Mouse (Mus musculus) hindbrain, postnatal 0 days (tissue): ENCODE measurements around the gene AC134908.4. TPM values are rescaled to one million over a fixed set of nuclear protein-coding genes. Genes with fewer than 3 reads are reported as not detected.
"Not testable (repeated sequence)": the region's sequence is repeated elsewhere in the genome, so short reads cannot be mapped to it uniquely, and the experiment has no call there.

Source experiments
- ATAC-seq: fragments of 200-750 bp; cut with Nextera tagmentation; 2 replicates; pipeline ENCODE4 v1.8.0; 2017; ENCODE audit warnings: mild to moderate bottlenecking, moderate TSS enrichment, moderate library complexity
- DNase-seq: peaks from one replicate; pipeline ENCODE4 v3.0.0-alpha.2; 2015; ENCODE audit warnings: low spot score
- H3K27ac ChIP-seq: fragments of 300-500 bp; sonication (generic); 2 replicates; pipeline ENCODE4 v1.5.1; 2014; ENCODE audit warnings: mild to moderate bottlenecking
- H3K27me3 ChIP-seq: fragments of 300-500 bp; sonication (generic); 2 replicates; pipeline ENCODE4 v1.6.1; 2014; ENCODE audit warnings: low read length, mixed read lengths; ENCODE audit not compliant: insufficient read depth
- H3K36me3 ChIP-seq: fragments of 300-500 bp; sonication (generic); 2 replicates; pipeline ENCODE4 v1.6.1; 2014; ENCODE audit warnings: low read length, mixed read lengths; ENCODE audit not compliant: insufficient read depth
- H3K4me1 ChIP-seq: fragments of 300-500 bp; sonication (generic); 2 replicates; pipeline ENCODE4 v1.6.1; 2014; ENCODE audit warnings: antibody characterized with exemption, low read length, mixed read lengths; ENCODE audit not compliant: insufficient read depth
- H3K4me2 ChIP-seq: fragments of 300-500 bp; sonication (generic); 2 replicates; pipeline ENCODE4 v1.6.1; 2014; ENCODE audit warnings: low read depth, mild to moderate bottlenecking, low read length, moderate library complexity, mixed read lengths
- H3K4me3 ChIP-seq: fragments of 300-500 bp; sonication (generic); 2 replicates; pipeline ENCODE4 v1.5.1; 2014; ENCODE audit warnings: low read length
- H3K9ac ChIP-seq: fragments of 300-500 bp; sonication (generic); replicated peaks from 2 replicates; pipeline ENCODE4 v1.6.1; 2014; ENCODE audit warnings: mild to moderate bottlenecking, low read length, moderate library complexity, mixed read lengths
- H3K9me3 ChIP-seq: fragments of 300-500 bp; sonication (generic); 2 replicates; pipeline ENCODE4 v1.6.1; 2016; ENCODE audit warnings: low read length, mixed read lengths
- CTCF ChIP-seq: IDR thresholded peaks from 2 replicates; pipeline ENCODE4 v1.5.1; 2016; ENCODE audit warnings: antibody characterized with exemption, control low read depth, low read depth
- WGBS: fragments of 180-500 bp; shearing (Covaris S2); extraction: QIAGEN DNeasy Blood & Tissue Kit; methylation state at CpG from one replicate; pipeline ENCODE4 v1.1.7; 2014; 5-methylcytosine and 5-hydroxymethylcytosine counted together
- polyA plus RNA-seq: library from polyadenylated mRNA; unstranded; fragments of >200 nt; fragmentation: Nextera tagmentation; extraction: Ambion mirVana; gene quantifications from 2 replicates; pipeline ENCODE4 v1.2.1, GENCODE M21; 2015
- total RNA-seq: library from RNA; depleted of rRNA; stranded (reverse); fragments of >200 nt; gene quantifications from 2 replicates; pipeline ENCODE4 v1.2.3, GENCODE M21; 2014

AC134908.4 gene
- total and polyA plus RNA-seq, 2 experiments from 2014 or later = 0.31 to 3.9 TPM

DNA sequence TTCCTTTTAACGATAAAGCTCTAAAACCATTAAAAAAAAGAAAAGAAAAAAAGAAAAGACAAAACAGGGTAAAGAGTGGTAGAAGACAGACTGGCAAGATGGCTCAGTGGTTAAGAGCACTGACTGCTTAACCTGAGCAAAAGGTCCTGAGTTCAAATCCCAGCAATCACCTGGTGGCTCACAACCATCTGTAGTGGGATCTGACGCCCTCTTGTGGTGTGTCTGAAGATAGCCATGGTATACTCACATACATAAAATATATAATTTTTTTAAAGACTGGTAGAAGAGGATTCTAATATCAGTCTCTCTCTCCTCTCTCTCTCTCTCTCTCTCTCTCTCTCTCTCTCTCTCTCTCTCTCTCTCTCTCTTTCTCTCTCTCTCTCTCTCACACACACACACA lies 12.0 kb upstream of the AC134908.4 start:
- 36% methylated on average over 2 of the region's 2 CpGs for WGBS
- peaks cover 20% of the 10 kb centered on the region for H3K4me1 ChIP-seq
- not testable (repeated sequence) for H3K36me3 ChIP-seq

DNA sequence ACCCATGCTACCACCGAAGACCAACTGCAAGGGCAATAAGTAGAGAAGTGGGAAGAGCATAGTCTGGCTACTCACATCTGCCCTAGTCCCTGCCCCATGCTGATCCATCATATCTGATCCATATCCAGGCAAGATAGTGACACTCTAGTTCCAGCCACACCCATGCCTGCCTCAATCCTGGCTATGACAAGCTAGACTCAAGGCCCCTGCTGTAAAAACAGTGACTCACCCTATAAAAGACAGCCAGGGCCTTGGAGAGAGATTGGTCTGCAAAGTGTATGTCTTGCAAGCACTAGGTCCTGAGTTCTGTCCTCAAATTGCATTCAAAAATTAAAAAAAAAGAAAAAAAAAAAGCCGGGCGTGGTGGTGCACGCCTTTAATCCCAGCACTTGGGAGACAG lies 11.0 kb upstream of the AC134908.4 start:
- no peaks in the 10 kb centered on the region for H3K27me3 ChIP-seq
- no peak for TF ChIP-seq CTCF
- no peak overlapping the region for H3K4me2 ChIP-seq
- H3K9me3 ChIP-seq = no peaks in the 10 kb centered on the region
- no peak overlapping the region for H3K27ac ChIP-seq
- no peak for DNase-seq
- no peak overlapping the region for H3K9ac ChIP-seq
- WGBS = 95% methylated on average over 4 of the region's 4 CpGs
- no peaks in the 10 kb centered on the region for H3K36me3 ChIP-seq
- no peak for ATAC-seq
- no peak overlapping the region for H3K4me3 ChIP-seq
- H3K4me1 ChIP-seq = peaks cover 24% of the 10 kb centered on the region

More for the DNA sequence above, 12.0 kb upstream of the AC134908.4 start:
- not testable (repeated sequence) for H3K9me3 ChIP-seq, H3K4me2 ChIP-seq, DNase-seq, H3K27ac ChIP-seq, ATAC-seq, H3K9ac ChIP-seq, H3K4me3 ChIP-seq, H3K27me3 ChIP-seq
- peak; percentile 42 for TF ChIP-seq CTCF

DNA sequence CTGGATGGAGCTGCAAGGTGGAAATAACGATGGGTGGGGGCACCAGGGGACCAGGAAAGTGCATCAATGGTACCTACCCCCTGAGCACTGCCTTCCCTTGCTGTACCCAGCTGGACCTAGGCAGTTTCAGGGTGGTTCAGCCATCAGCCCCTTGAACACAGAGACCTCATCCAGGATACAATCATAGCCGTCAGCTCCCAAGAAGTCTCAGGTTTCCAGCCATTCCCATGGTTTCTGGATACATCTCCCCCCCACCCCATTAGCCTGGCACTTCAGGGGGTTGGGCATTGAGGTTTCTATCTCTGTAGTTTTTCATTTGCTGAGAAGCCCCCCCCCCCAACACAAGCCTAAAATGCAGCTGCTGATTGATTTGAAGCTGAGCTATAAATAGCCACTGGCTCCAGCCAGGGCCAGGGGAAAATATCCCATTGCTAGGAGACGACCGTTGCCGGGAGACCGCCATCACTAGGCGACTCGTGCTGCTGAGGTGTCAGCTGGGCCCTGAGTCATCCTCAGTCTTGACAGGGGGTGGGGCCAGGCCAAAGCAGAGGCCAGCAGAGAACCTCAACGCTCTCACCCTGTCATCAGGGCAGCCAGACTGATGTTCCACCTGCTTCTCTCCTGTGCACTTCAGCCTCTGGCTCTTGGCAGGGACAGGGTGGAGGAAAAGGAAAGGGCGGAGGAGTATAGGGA lies 7.5 kb upstream of the AC134908.4 start:
- 6% methylated on average over 10 of the region's 10 CpGs for WGBS
- no peak overlapping the region for H3K4me3 ChIP-seq
- no peak for TF ChIP-seq CTCF
- H3K4me2 ChIP-seq = peak overlapping the region; percentile 32
- H3K4me1 ChIP-seq = 0 out of 2 replicates have a peak, but pooled peaks cover 9% of the 10 kb centered on the region
- no peaks in the 10 kb centered on the region for H3K9me3 ChIP-seq
- no peak overlapping the region for H3K9ac ChIP-seq
- no peaks in the 10 kb centered on the region for H3K36me3 ChIP-seq
- DNase-seq = peak; percentile 92
- H3K27ac ChIP-seq = peak overlapping the region; percentile 77
- ATAC-seq = peak; percentile 94
- no peaks in the 10 kb centered on the region for H3K27me3 ChIP-seq

DNA sequence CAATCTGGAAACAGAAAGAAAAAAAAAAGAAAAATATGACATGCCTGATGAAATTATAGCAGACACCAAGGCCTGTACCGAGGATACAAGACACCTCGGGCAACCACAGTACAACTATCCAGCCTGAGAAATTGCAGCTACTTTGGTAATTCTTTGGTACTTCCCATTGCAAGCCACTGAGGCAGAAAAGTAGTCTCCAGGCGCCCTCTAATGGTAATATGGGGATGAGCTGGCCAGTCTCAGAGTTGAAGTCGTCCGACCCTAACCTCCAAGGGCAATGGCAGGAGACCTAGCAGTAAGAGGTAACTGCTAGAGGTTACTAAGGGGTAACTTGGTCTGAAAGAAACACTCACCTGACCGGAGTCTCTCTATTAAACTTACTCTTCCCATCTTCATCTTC lies 5.6 kb upstream of the AC134908.4 start:
- WGBS = 6% methylated on average over 6 of the region's 6 CpGs
- Histone ChIP-seq H3K4me3 (no peak overlapping the region), H3K27ac (no peak overlapping the region), H3K9me3 (no peaks in the 10 kb centered on the region), H3K4me2 (no peak overlapping the region), H3K9ac (no peak overlapping the region), H3K36me3 (no peaks in the 10 kb centered on the region), H3K27me3 (no peaks in the 10 kb centered on the region), H3K4me1 (peaks cover 20% of the 10 kb centered on the region; the same call in 1 of the 2 replicates)
- ATAC-seq (peak; percentile 38), DNase-seq (peak; percentile 86)
- peak; percentile 86 for TF ChIP-seq CTCF

DNA sequence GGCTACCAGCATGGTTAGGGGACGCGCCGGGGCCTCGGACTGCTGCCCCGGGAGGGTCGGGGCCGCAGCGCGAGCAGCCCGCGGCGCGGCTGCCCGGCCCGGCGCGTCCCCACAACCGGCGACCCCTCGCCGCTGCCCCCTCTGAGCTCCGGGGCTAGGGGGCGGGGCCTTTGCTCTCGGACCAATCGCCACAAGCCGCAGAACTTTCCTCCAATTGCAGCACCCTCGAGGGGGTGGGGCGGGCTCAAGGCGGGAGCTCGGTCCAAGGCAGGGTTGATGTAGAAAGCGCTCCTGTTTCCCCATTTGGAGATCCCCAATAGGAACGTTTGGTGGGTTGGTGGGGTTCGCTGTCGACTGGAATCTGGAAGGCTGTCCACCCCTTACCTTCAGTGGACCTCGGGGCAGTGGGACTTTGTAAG lies 1.5 kb upstream of the AC134908.4 start, which contains the start of gene Metrn:
Gene Metrn (minus strand): TSS at position 186 of the 419 bp plus-strand sequence.
- no peaks in the 10 kb centered on the region for H3K9me3 ChIP-seq
- WGBS = 1% methylated on average over 35 of the region's 35 CpGs
- DNase-seq (peak; percentile 88), ATAC-seq (peak; percentile 75)
- no peak for TF ChIP-seq CTCF
- H3K36me3 ChIP-seq = no peaks in the 10 kb centered on the region
- peak within 1 kb of the TSS; percentile 58 for H3K4me3 ChIP-seq
- H3K4me1 ChIP-seq = peaks cover 19% of the 10 kb centered on the region; the same call in 1 of the 2 replicates
- peak within 1 kb of the TSS; percentile 75 for H3K4me2 ChIP-seq
- H3K27ac ChIP-seq = peak within 1 kb of the TSS; percentile 79
- H3K9ac ChIP-seq = peak within 1 kb of the TSS; percentile 60
- H3K27me3 ChIP-seq = no peaks in the 10 kb centered on the region

DNA sequence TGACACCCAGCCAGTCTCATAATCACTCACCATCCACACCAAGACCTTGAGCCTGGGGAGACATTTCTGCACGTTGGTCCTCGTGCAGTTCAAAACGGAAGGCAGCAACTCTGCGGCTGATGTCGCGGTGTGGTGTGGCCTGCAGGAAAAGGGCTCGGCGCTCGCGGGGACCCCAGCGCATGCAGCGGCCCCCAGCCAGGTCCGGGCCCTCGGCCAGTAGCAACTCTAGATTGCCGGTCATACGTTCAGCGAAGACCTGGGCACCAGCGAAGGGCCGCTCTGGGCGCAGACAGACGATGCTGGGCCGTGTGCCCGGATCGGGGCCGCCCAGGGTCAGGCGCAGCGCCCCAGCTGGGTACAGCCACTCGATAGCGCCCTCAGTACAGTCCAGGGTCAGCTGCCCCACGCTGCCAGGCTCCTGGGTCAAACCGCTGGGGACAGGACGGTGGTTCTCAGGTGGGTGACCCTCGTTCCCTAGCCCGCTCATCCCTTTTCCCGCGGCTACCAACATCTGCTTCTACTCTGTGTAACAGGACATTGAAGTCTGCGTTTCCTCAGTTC lies 832 bp upstream of the AC134908.4 start:
- peak overlapping the region; percentile 79 for H3K27ac ChIP-seq
- H3K9me3 ChIP-seq = no peaks in the 10 kb centered on the region
- H3K4me1 ChIP-seq = peaks cover 19% of the 10 kb centered on the region; the same call in 1 of the 2 replicates
- H3K4me3 ChIP-seq = peak overlapping the region; percentile 58
- ATAC-seq = no peak
- DNase-seq = peak; percentile 34
- peak overlapping the region; percentile 60 for H3K9ac ChIP-seq
- no peak for TF ChIP-seq CTCF
- H3K4me2 ChIP-seq = peak overlapping the region; percentile 75
- no peaks in the 10 kb centered on the region for H3K27me3 ChIP-seq
- no peaks in the 10 kb centered on the region for H3K36me3 ChIP-seq
- 3% methylated on average over 37 of the region's 37 CpGs for WGBS

DNA sequence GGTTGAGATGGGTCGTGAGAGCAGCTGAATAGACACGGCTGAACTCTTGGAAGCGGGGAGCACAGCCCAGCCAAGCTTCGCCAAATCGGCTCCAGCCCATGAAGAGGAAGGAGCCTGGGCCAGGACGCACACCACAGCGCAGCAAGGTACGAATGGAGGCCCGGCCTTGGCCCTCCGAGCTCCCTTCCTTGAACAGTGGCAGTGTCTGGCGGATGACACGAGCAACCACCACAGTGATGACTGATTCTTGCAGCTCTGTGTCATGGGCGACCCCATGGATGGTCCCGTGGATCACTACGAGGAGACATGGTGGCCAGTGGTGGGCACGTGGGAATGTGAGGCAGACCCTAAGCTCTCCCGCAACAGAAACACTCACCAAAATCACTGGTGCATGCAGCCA lies 461 bp downstream of the AC134908.4 start:
- 37% methylated on average over 17 of the region's 17 CpGs for WGBS

More for the DNA sequence above, 461 bp downstream of the AC134908.4 start:
- Histone ChIP-seq H3K4me3 (peak overlapping the region; percentile 14; the same call in 1 of the 2 replicates), H3K4me1 (peaks cover 19% of the 10 kb centered on the region; the same call in 1 of the 2 replicates), H3K9ac (peak overlapping the region; percentile 28), H3K9me3 (no peaks in the 10 kb centered on the region), H3K27me3 (no peaks in the 10 kb centered on the region), H3K36me3 (no peaks in the 10 kb centered on the region), H3K27ac (peak overlapping the region; percentile 94), H3K4me2 (peak overlapping the region; percentile 75)
- ATAC-seq = no peak
- no peak for DNase-seq
- no peak for TF ChIP-seq CTCF
